Mouse (Mus musculus) megakaryocyte, adult 5-6 weeks (primary cell): ENCODE data around the gene Nup43. TPM values are rescaled to one million over a fixed set of nuclear protein-coding genes. Genes with fewer than 3 reads are reported as not detected.
"Not testable (repeated sequence)": the region's sequence is repeated elsewhere in the genome, so short reads cannot be mapped to it uniquely, and the experiment has no call there.

Source experiments
- ATAC-seq: 2 replicates; pipeline ENCODE4 v1.8.0; 2016; ENCODE audit warnings: mild to moderate bottlenecking, inconsistent platforms; ENCODE audit not compliant: poor library complexity, severe bottlenecking
- total RNA-seq, 2 experiments: library from RNA; stranded (forward) in 1 of 2; stranded (reverse) in 1 of 2; fragments of 153-499, 151-499 nt in 1 of 2; fragments of 221-1000, 200-1000 nt in 1 of 2; gene quantifications; 2 replicates each; pipeline versions ENCODE4 v1.2.3 to v1.2.4; 2015 to 2017

Gene Nup43
- 12.3 and 20.3 TPM in 2 replicates for total RNA-seq (2015)
- 9.9 and 10.1 TPM in 2 replicates for total RNA-seq (2017)

DNA sequence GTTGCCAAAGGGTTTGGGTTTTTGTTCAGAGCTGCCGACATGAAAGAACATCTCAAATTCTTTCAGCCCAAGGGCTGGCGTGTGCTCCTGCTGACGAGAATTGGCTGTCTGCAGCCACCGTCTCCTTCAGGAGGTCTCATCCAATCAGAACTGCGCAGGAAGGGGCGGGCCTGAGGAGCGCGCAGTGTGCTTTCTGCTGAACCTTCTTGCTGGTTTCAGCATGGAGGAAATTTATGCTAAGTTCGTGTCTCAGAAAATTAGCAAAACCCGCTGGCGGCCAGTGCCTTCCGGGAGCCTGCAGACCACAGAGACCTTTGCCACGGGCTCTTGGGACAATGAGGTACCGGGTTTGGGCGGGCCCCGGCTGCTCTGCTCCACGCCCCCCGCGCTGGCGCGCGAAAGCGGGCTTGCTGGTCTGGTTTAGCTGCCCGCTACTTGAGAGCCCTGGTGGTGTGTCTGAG lies at the start of gene Nup43:
Nup43 (plus strand) TSS at position 162 of the 461 bp plus-strand sequence.
- ATAC-seq, result peak; percentile 63

DNA sequence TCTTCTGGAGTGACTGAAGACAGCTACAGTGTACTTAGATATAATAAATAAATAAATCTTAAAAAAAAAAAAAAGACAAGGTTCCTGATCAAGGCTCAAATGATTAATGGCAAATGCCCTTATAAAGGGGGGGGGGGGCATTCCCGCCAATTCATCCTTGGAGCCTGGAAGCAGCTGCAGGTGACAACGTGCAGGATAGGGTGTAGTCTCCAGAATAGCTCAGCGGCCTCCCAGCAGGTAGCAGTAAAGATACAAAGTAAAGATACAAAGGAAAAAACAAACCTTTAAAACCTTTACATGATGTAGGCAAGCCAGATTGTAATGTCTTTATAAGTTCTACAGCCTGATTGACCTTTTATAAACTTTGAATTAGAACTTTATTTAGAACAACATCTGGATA lies 49.7 kb upstream of the Nup43 start:
- ATAC-seq, result not testable (repeated sequence)

DNA sequence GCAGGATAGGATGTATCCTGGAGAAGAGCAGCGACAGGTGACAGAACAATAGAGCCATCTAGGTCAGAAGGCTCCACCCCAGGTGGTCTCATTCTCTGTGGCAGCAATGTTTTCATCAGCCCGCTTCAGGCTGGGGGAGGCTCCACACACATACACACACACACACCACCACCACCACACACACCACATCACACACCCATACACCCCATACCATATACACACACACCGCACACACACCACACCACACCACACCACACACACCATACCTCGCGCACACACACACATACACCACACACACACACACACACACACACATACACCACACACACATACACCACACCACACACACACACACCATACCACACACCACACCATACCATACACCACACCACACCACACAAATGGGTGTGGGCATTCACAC lies 47.5 kb upstream of the Nup43 start:
- ATAC-seq, result no peak

DNA sequence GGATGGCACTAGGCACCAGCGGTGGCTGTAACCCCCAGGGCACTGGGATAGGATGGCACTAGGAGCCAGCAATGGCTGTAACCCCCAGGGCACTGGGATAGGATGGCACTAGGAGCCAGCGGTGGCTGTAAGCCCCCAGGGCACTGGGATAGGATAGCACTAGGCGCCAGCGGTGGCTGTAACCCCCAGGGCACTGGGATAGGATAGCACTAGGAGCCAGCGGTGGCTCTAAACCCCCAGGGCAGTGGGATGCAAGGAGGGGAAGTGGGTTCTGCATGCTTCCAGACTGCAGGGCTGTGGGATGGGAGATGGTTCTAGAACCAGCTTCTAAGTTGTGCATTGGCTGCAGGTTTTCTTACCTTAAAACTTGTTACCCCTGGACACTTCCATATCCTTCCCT lies 46.6 kb upstream of the Nup43 start:
- ATAC-seq, result no peak

DNA sequence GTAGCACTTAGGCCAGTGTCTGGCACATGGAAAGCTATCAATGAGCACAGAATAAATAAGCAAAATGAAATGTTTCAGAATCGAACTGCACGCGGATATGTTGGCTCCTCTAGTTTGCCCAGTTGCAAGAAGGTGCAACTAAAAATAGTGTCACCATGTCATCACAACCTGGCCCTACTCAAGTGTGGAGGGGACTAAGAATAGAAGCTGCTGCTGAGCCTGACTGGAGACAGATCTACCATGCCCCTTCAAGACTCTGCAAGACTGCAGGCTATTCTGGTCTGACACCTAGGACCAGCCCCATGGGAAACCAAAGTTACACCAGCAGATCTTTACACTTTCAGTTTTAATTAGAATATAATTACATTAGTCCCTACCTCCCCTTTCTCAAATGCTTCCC lies 44.9 kb upstream of the Nup43 start:
- ATAC-seq, result no peak

DNA sequence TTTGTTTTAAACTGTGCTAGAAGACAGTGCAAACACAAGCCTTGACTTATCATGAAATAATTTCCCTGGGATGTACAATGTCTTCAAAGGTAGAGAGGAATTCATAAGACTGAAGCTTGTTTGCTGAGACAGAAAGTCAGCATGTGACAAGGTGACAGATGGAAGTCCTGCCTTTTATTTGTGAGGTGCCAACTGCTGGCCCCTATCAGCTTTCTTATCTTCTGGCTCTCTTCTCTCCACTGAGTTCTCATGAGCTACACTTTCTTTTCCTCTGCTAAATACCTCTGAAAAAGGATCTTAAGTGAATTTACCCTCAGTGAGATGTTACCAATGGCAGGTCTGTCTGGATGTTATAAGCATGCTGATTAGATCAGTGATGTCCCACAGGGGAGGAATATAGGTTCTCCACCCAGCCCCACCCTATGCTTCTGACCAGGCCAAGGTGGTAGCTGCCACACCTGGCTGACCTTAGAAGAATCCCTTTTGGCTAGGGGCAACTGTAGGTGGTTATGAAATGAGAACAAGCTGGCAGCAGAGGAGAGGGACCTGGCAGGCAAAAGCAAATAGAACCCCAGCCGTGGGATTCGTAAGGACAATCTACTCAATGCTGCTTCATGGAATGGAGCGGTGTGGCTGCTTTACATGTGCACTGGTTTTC lies 43.3 kb upstream of the Nup43 start:
- ATAC-seq, result no peak

DNA sequence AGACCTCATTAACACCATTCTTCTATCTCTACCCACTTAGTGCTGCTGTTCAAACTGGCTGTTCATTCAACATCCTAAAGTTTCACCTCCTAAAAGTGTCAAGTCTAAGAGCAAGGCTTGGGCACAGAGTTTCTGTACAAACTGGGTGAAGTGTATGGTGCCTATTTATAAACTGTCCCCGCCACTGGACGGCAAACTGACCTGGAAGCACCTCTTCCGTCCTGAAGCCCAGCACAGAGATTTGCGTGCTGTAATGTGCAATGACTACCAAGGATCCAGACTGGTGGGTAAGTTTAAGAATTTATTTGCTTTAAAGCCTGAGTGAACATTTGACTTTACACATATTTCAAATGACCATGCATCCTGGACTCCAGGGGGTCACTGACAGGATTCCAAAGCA lies 38.2 kb upstream of the Nup43 start:
- ATAC-seq, result no peak

DNA sequence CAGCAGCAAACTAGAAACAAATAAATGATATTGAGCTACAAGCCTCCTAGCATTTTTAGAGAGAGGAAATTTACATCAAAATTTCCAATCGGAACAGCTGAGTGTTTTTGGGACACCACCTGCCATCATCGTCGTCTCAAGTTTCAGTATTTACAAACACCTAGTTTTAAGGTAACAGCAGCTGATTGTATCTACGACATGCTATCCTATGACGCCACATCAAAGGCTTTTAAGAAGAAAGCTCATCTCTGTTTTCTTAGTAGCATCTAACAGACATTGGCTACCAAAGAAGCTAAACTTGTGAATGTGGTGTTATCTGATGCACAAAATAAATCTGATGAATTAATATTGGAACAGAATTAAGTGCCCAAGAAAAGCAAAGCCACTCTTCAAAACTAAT lies 37.0 kb upstream of the Nup43 start:
- ATAC-seq, result no peak

DNA sequence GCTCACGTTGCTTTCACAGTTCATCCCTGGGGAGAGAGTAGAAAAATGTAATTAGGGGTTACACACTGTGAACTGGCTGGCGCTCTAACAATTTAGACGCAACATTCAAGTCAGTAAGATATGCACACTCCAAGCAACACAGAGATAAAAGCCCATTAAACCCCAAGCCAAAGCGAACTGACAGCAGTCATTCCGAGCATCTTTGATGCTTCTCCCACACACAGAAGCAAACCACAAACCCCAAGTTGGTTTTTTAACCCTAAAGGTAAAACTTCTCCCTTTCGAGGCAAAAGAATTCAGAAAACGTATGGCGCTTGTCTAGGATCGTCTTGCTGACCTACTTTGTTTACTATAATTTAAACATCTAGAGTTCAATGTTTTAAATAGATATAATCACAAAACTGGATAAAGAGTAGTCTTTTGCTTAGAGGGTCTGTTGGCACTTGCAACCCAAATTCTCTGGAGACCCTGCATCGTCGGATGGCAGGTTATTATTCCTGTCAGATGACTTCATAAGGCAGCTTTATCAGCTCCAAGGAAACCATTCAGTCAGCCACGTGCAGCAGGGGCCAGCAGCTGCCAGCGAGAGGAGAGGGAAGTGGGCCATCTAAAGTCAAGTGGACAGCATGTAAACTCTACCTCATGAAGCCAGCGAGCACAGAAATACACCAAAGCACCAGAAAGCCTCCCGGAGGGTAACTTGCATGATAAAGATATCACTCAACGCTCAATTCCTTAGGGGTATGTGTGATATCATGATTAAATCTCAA lies 36.2 kb upstream of the Nup43 start:
- no peak for ATAC-seq

DNA sequence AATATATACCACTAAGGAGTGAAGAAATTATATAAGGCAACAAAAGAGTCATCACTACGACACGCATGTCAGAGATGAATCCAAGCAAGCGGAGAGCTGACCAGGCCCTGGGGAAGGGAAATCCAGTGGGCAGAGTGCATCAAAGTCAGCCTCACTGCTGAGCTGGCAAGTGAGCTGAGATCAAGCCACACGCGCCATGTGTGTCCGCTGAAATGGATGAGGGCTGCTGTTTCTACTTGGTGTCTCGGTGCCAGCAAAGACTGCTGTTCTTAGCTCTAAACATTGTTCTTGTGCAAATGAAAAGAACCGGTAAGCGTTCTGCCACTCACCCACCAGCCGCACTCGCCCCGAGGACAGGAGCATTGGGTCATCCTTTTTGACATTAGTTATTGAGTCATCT lies 26.9 kb upstream of the Nup43 start:
- no peak for ATAC-seq

DNA sequence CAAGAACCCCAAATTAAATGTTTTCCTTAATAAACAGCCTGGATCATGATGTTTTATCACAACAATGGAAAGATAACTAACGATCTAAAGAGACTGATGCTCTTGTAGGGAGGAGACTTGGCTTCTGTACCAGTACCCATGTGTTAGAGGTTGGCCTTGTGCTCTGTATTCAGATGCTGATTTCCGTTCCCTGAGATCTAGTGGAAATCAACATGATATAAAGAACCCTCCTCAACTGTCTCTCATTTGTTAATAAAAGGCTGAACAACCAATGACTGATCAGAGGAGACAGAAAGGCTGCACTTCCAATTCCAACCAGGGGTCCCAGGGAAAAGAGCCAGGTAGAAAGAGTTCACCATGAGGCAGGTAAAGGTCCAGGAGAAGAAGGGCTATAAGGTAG lies 21.4 kb upstream of the Nup43 start:
- no peak for ATAC-seq

DNA sequence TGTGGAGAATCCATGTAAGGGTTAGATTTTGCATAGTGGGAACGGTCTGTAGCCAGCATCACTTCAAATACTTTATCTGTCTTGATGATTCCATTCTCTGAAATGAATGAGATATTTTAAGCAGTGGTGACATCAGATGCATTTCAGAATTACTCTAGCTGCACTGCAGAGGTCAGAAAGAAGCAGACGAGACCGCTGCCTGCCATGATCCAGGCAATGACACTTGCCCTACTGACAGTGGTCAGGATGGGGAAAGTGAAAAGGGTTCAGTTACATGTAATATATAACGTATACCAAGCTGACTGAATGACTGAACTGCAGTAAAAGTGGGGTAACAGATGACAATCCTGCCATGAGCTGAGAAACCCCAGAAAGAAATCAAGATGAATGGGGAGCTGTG lies 18.2 kb upstream of the Nup43 start:
- no peak for ATAC-seq

DNA sequence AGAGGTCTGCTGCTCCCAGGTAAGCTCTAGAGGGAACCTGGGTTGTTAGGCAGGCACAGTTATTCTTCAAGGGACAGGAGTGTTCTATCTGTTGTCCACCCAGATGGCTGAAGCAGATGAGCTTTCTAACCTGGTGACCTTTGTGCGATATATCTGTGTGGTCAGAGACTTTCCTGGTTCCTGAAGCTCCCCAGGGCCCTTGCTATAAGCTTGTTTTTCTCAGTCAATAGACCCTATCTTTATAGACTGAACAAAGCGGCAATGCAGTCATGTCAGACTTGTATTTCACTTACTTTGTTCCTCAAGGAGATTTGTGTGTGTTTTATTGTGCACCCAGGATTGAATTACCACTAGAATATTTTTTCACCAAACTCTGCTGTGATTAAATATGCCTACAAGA lies 16.2 kb upstream of the Nup43 start:
- ATAC-seq, result no peak

DNA sequence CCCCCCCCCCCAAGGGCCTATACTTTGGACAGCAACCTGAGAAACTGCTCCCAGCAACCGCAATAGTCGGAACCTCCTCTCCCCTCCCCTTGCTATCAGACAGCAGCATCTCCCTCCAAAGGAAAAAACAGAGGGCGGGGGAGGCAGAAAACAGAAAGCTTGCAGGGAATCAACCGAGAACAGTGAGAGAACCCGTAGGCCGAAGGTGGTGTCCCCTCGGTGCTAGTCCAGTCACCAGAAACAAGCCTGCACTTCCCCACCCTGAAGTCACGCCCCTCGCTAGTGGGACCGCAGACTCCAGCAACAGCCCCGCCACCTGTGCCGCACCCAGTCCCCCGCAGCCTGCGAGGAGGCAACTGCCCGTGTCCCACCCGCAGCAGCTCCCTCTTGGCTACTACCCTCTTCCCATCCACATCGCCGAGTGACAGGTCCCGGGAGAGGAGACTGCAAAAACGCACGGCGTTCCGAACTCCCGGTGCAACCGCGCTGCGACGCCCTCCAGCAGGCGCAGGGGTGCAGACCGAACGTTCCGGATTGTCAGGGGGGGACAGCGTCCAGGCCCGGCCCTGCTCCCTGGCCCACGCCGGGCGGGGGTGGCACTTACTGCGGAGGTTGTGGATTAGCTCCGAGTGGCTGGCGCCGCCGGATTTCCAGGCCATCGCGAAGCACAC lies 4.7 kb upstream of the Nup43 start:
- ATAC-seq, result peak; percentile 56

DNA sequence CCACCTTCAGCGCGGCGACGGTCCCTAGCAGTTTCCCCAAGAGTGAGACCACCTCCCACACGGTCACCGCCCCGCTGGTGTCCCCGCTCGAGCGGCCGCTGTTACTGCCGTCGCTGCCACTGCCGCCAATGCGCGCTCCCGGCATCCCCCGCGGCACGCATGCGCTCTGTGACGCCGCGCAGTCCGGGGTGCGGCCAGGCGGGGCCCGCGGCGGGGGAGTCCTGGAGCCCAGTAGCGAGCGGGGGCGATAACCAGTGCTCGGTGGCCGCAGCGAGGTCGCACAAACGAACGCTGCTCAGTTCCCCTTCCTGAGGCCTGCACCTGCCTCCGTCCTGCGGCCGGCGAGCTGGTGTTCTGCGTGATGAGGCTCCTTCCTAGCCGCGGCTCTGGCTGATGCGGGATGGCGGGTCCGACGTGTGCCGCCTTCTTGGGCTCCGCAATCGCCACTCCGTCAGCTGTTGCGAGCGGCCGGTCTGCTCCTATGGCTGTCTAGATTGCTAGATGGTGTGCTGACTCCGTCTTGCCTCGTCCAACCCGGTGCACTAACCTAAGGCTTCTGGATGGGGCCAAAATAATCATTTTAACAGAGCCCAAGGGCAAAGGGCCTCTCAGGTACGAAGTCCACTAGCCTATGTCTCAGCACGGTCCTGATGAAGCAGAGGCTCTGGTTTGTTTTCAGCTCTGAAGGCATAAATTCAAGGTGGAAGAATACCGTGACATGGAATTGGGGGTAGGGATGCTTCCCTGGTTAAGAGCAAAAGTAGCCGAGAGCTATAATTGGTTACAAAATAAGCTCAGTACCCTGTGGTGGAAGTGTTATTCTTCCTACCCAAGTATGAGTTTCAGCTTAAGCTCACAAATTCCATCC lies 3.9 kb upstream of the Nup43 start:
- ATAC-seq, result peak; percentile 62

DNA sequence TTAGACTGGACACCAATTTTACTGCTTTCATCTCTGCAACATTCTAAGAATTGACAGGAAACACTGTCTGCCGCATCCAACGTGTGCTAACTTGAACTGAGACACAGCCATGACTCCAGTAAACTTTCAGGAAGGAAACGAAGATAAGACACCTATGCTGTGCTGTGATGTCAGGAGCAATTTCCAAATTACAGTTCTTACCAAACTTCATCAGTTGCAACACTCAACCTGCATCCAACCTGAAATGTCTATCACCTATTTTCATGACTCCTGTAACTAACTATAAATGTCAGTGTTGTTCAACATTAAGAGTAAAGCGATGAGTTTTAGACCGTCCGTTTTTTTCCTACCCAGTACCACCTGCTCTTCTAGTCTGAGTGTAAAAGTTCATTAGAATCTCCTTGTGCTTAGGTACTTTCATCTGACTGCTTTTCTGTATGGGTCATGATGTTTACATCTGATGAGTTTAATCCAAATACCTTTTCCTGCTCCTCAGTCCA lies 3.2 kb upstream of the Nup43 start:
- peak; percentile 33 for ATAC-seq

DNA sequence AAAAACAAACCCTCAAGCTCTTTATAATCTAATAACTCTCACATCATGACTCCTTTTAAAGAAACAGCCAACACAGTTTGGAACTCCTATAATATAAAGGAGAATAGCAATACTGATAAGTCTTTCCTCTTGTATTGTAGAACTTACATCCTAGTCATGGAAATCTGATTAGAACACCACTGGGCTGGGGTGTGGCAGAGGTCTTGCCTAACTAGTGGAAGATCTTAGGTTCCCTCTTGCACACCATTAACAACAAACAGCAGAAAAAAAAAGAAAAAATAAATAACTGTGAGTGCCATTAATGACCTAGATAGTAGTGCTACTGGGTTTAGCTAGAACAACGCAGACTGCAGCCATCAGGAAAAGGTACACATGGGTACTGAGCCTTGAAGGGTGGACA lies 2.4 kb upstream of the Nup43 start:
- ATAC-seq, result peak; percentile 21; the same call in 1 of the 2 replicates

DNA sequence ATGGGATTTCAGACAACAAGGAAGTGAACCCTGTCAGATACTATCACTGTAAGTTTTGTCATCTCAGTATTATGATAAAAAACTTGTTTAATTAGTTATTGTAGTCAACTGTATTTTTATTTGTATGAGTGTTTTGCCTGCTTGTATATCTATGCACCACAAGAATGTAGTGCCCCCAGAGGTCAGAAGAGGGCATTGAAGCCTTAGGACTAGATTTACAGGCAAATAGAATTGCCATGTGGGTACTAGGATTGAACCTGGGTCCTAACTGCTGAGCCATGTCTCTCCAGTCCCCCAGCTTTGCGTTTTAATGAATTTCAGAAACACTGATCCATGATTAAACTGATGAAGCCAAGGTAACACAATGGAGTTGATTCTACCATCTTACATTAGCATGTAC lies 6.4 kb downstream of the Nup43 start:
- ATAC-seq, result peak; percentile 94

DNA sequence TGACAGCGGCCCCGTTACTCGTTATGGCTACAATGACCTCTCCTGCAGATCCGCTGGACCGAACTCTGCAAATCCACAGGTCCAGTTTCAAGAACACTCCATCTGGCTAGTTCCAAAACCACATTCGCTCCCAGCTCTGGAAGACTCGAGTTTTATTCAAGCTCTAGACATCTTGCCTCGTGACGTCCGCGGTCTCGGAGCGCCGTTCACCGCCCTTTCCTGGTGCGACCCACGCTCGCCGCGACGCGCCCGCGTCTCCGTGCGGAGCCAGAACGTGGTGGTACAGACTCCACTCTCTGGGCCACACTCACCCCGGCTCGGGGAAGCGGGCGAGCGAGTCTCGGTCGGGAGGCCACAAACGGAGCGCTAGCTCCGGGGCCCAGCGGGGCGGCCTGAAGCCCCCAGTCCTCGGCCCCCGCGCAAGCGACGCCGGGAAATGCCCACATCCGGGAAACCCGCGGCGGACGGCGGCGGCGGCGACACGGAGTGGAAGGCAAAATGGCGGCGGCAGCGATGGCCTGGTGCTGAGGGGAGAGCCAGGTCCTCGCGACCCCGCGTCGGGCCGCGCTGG lies 13.5 kb downstream of the Nup43 start, which contains the start of the genes Pcmt1 and Lats1:
Pcmt1 (minus strand) TSS at position 406 of the 571 bp plus-strand sequence.
Lats1 (plus strand) TSS at position 484 of the 571 bp plus-strand sequence.
- ATAC-seq, result peak; percentile 83
